Mouse (Mus musculus): Measurements from ENCODE around the gene Cd247. TPM values are rescaled to one million over a fixed set of nuclear protein-coding genes. Genes with fewer than 3 reads are reported as not detected.

Gene Cd247
- polyA plus RNA-seq (2012; rRNA removed), result 559 and 663 TPM in 2 replicates

GRCm38 (mm10) chr1:165788511-165788910 lies at the start of gene Cd247:
Cd247 (plus strand) TSS chr1:165788681.
- peaks cover 12% of the 10 kb centered on the region; the same call in 1 of the 2 replicates for H3K36me3 ChIP-seq (ENCODE audit: control insufficient read depth, insufficient read depth, low read length)
- DNase-seq, result peak; percentile 81
- H3K27ac ChIP-seq (ENCODE audit: control insufficient read depth, insufficient read depth, low read length), result peak within 1 kb of the TSS; percentile 95
- no peaks in the 10 kb centered on the region for H3K27me3 ChIP-seq (ENCODE audit: control insufficient read depth, insufficient read depth, low read length)
- 15% methylated on average over 8 of the region's 8 CpGs for WGBS
- no peak for TF ChIP-seq CTCF (IDR thresholded peaks at IDR 0.05; ENCODE audit: borderline replicate concordance, control insufficient read depth, extremely low read depth, insufficient read depth, low read length, poor library complexity)
- TF ChIP-seq POLR2A (IDR thresholded peaks at IDR 0.05; ENCODE audit: control insufficient read depth, extremely low read depth, insufficient read depth, low read length, poor library complexity), result peak; percentile 74
- H3K4me3 ChIP-seq (ENCODE audit: control insufficient read depth, insufficient read depth, low read length), result peak within 1 kb of the TSS; percentile 75
- H3K4me1 ChIP-seq (replicated peaks; ENCODE audit: control insufficient read depth, insufficient read depth, low read length), result peaks cover 24% of the 10 kb centered on the region

GRCm38 (mm10) chr1:165738985-165739384 lies 49.5 kb upstream of the Cd247 start:
- Histone ChIP-seq H3K36me3 (ENCODE audit: control insufficient read depth, insufficient read depth, low read length) (no peaks in the 10 kb centered on the region), H3K27ac (ENCODE audit: control insufficient read depth, insufficient read depth, low read length) (no peak overlapping the region), H3K4me1 (replicated peaks; ENCODE audit: control insufficient read depth, insufficient read depth, low read length) (peaks cover 2% of the 10 kb centered on the region), H3K27me3 (ENCODE audit: control insufficient read depth, insufficient read depth, low read length) (no peaks in the 10 kb centered on the region), H3K4me3 (ENCODE audit: control insufficient read depth, insufficient read depth, low read length) (no peak overlapping the region)
- no peak for TF ChIP-seq CTCF (IDR thresholded peaks at IDR 0.05; ENCODE audit: borderline replicate concordance, control insufficient read depth, extremely low read depth, insufficient read depth, low read length, poor library complexity)
- no peak for TF ChIP-seq POLR2A (IDR thresholded peaks at IDR 0.05; ENCODE audit: control insufficient read depth, extremely low read depth, insufficient read depth, low read length, poor library complexity)
- 90% methylated on average over 1 of the region's 1 CpGs for WGBS
- no peak for DNase-seq

- Histone ChIP-seq H3K4me3 (ENCODE audit: control insufficient read depth, insufficient read depth, low read length) (no peak overlapping the region), H3K27ac (ENCODE audit: control insufficient read depth, insufficient read depth, low read length) (no peak overlapping the region), H3K4me1 (replicated peaks; ENCODE audit: control insufficient read depth, insufficient read depth, low read length) (no peaks in the 10 kb centered on the region), H3K36me3 (ENCODE audit: control insufficient read depth, insufficient read depth, low read length) (no peaks in the 10 kb centered on the region), H3K27me3 (ENCODE audit: control insufficient read depth, insufficient read depth, low read length) (no peaks in the 10 kb centered on the region)
- no peak for TF ChIP-seq CTCF (IDR thresholded peaks at IDR 0.05; ENCODE audit: borderline replicate concordance, control insufficient read depth, extremely low read depth, insufficient read depth, low read length, poor library complexity)
- no peak for TF ChIP-seq POLR2A (IDR thresholded peaks at IDR 0.05; ENCODE audit: control insufficient read depth, extremely low read depth, insufficient read depth, low read length, poor library complexity)
- WGBS, result 95% methylated on average over 8 of the region's 8 CpGs
- DNase-seq, result no peak
These were observed 46.5 kb upstream of the Cd247 start for GRCm38 (mm10) chr1:165741989-165742388.

GRCm38 (mm10) chr1:165748053-165748452 lies 40.4 kb upstream of the Cd247 start:
- H3K4me1 ChIP-seq (replicated peaks; ENCODE audit: control insufficient read depth, insufficient read depth, low read length), result no peaks in the 10 kb centered on the region
- H3K27ac ChIP-seq (ENCODE audit: control insufficient read depth, insufficient read depth, low read length), result no peak overlapping the region
- WGBS, result 78% methylated on average over 11 of the region's 11 CpGs
- TF ChIP-seq POLR2A (IDR thresholded peaks at IDR 0.05; ENCODE audit: control insufficient read depth, extremely low read depth, insufficient read depth, low read length, poor library complexity) (no peak), CTCF (IDR thresholded peaks at IDR 0.05; ENCODE audit: borderline replicate concordance, control insufficient read depth, extremely low read depth, insufficient read depth, low read length, poor library complexity) (no peak)
- no peaks in the 10 kb centered on the region for H3K27me3 ChIP-seq (ENCODE audit: control insufficient read depth, insufficient read depth, low read length)
- no peak for DNase-seq
- H3K4me3 ChIP-seq (ENCODE audit: control insufficient read depth, insufficient read depth, low read length), result no peak overlapping the region
- no peaks in the 10 kb centered on the region for H3K36me3 ChIP-seq (ENCODE audit: control insufficient read depth, insufficient read depth, low read length)

GRCm38 (mm10) chr1:165751142-165751541 lies 37.3 kb upstream of the Cd247 start:
- no peaks in the 10 kb centered on the region for H3K36me3 ChIP-seq (ENCODE audit: control insufficient read depth, insufficient read depth, low read length)
- no peak overlapping the region for H3K4me3 ChIP-seq (ENCODE audit: control insufficient read depth, insufficient read depth, low read length)
- no peaks in the 10 kb centered on the region for H3K27me3 ChIP-seq (ENCODE audit: control insufficient read depth, insufficient read depth, low read length)
- no peak for DNase-seq
- TF ChIP-seq CTCF (IDR thresholded peaks at IDR 0.05; ENCODE audit: borderline replicate concordance, control insufficient read depth, extremely low read depth, insufficient read depth, low read length, poor library complexity), result no peak
- no peak for TF ChIP-seq POLR2A (IDR thresholded peaks at IDR 0.05; ENCODE audit: control insufficient read depth, extremely low read depth, insufficient read depth, low read length, poor library complexity)
- no peak overlapping the region for H3K27ac ChIP-seq (ENCODE audit: control insufficient read depth, insufficient read depth, low read length)
- H3K4me1 ChIP-seq (replicated peaks; ENCODE audit: control insufficient read depth, insufficient read depth, low read length), result no peaks in the 10 kb centered on the region

GRCm38 (mm10) chr1:165751838-165752237 lies 36.6 kb upstream of the Cd247 start:
- Histone ChIP-seq H3K36me3 (ENCODE audit: control insufficient read depth, insufficient read depth, low read length) (no peaks in the 10 kb centered on the region), H3K27ac (ENCODE audit: control insufficient read depth, insufficient read depth, low read length) (no peak overlapping the region), H3K4me1 (replicated peaks; ENCODE audit: control insufficient read depth, insufficient read depth, low read length) (no peaks in the 10 kb centered on the region), H3K27me3 (ENCODE audit: control insufficient read depth, insufficient read depth, low read length) (no peaks in the 10 kb centered on the region), H3K4me3 (ENCODE audit: control insufficient read depth, insufficient read depth, low read length) (no peak overlapping the region)
- no peak for DNase-seq
- no peak for TF ChIP-seq POLR2A (IDR thresholded peaks at IDR 0.05; ENCODE audit: control insufficient read depth, extremely low read depth, insufficient read depth, low read length, poor library complexity)
- TF ChIP-seq CTCF (IDR thresholded peaks at IDR 0.05; ENCODE audit: borderline replicate concordance, control insufficient read depth, extremely low read depth, insufficient read depth, low read length, poor library complexity), result no peak
- 90% methylated on average over 5 of the region's 5 CpGs for WGBS

- TF ChIP-seq POLR2A (IDR thresholded peaks at IDR 0.05; ENCODE audit: control insufficient read depth, extremely low read depth, insufficient read depth, low read length, poor library complexity), result no peak
- no peak for TF ChIP-seq CTCF (IDR thresholded peaks at IDR 0.05; ENCODE audit: borderline replicate concordance, control insufficient read depth, extremely low read depth, insufficient read depth, low read length, poor library complexity)
- H3K27ac ChIP-seq (ENCODE audit: control insufficient read depth, insufficient read depth, low read length), result no peak overlapping the region
- no peaks in the 10 kb centered on the region for H3K27me3 ChIP-seq (ENCODE audit: control insufficient read depth, insufficient read depth, low read length)
- DNase-seq, result no peak
- no peak overlapping the region for H3K4me3 ChIP-seq (ENCODE audit: control insufficient read depth, insufficient read depth, low read length)
- no peaks in the 10 kb centered on the region for H3K4me1 ChIP-seq (replicated peaks; ENCODE audit: control insufficient read depth, insufficient read depth, low read length)
- H3K36me3 ChIP-seq (ENCODE audit: control insufficient read depth, insufficient read depth, low read length), result no peaks in the 10 kb centered on the region
- WGBS, result 88% methylated on average over 6 of the region's 6 CpGs
These were observed 34.3 kb upstream of the Cd247 start for GRCm38 (mm10) chr1:165754205-165754604.

Data from thymus, adult 2 months (tissue).